Mouse (Mus musculus) hindbrain, embryonic 10.5 days (tissue): ENCODE data around the gene Bmper. TPM values are rescaled to one million over a fixed set of nuclear protein-coding genes. Genes with fewer than 3 reads are reported as not detected.

Source experiments
- DNase-seq: peaks from one replicate; pipeline ENCODE4 v3.0.0-alpha.2; 2017; ENCODE audit warnings: low spot score
- H3K27ac ChIP-seq: fragments of 300-500 bp; sonication (generic); 2 replicates; pipeline ENCODE4 v1.5.1; 2016; ENCODE audit warnings: mild to moderate bottlenecking, moderate library complexity
- H3K27me3 ChIP-seq: fragments of 300-500 bp; sonication (generic); 2 replicates; pipeline ENCODE4 v1.6.1; 2016; ENCODE audit warnings: mild to moderate bottlenecking; ENCODE audit not compliant: poor library complexity, insufficient read depth, severe bottlenecking
- H3K36me3 ChIP-seq: fragments of 300-500 bp; sonication (generic); 2 replicates; pipeline ENCODE4 v1.6.1; 2016; ENCODE audit warnings: mild to moderate bottlenecking, moderate library complexity
- H3K4me1 ChIP-seq: fragments of 300-500 bp; sonication (generic); replicated peaks from 2 replicates; pipeline ENCODE4 v1.6.1; 2016; ENCODE audit warnings: mild to moderate bottlenecking
- H3K4me3 ChIP-seq: fragments of 300-500 bp; sonication (generic); 2 replicates; pipeline ENCODE4 v1.5.1; 2016; ENCODE audit warnings: mild to moderate bottlenecking, moderate library complexity
- H3K9me3 ChIP-seq: fragments of 300-500 bp; sonication (generic); 2 replicates; pipeline ENCODE4 v1.6.1; 2016; ENCODE audit warnings: mild to moderate bottlenecking, moderate library complexity
- WGBS: fragments of 180-500 bp; shearing (Covaris S2); methylation state at CpG from one replicate; pipeline ENCODE4 v1.1.7; 2016; 5-methylcytosine and 5-hydroxymethylcytosine counted together
- polyA plus RNA-seq: library from polyadenylated mRNA; unstranded; fragments of >200 nt; fragmentation: Nextera tagmentation; extraction: Ambion mirVana; gene quantifications from 2 replicates; pipeline ENCODE4 v1.2.1, GENCODE M21; 2016

Bmper gene
- polyA plus RNA-seq, 1 experiment from 2014 or later, result 1.6 TPM

DNA sequence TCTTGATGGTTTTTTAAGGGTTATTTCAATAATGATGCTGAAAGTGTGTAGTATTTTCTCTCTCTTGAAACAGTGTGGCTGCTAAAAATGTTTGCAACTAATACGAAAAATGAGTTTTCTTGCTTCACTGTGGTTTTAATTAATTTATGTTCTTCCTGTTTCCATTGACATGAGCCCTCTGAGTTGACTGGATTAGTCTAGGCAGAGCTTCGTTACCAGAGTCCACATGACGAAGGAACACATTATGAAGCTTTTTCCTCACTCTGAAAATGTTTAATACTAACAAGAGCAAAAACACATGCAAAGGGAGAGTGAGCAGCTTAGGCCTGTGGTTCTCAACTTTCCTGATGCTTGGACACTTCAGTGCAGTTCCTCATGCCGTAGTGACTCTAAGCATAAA lies 53.4 kb downstream of the Bmper start:
- Histone ChIP-seq H3K27me3 (no peaks in the 10 kb centered on the region), H3K36me3 (no peaks in the 10 kb centered on the region), H3K27ac (no peak overlapping the region), H3K4me3 (no peak overlapping the region), H3K9me3 (no peaks in the 10 kb centered on the region), H3K4me1 (no peaks in the 10 kb centered on the region)
- no peak for DNase-seq
- WGBS, result 93% methylated on average over 4 of the region's 4 CpGs

DNA sequence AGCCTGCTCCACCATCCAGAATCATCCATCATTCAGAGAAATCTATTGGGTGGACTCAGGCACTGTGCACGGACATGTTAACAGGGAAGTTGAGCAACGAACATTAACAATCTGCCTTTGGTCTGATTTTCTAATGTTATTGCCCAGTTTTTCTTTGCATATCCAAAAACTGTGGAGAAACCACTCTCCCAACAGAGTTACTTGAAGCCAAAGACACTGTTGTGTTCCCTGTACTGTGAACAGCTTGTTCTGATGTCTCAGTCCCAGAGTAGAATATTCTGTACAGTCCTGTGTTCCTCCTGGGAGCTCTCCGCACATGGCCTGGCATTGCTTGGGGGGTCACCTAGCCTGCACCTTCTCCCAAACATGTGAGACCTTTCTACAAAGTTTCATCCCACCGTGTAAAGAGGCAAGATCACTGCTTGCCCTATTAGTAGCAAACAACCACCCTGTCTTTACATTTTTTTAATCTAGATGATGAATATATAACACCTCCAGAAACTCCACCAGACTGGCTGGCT lies 62.1 kb downstream of the Bmper start:
- WGBS, result 92% methylated on average over 4 of the region's 4 CpGs
- Histone ChIP-seq H3K36me3 (no peaks in the 10 kb centered on the region), H3K9me3 (no peaks in the 10 kb centered on the region), H3K27me3 (no peaks in the 10 kb centered on the region), H3K4me1 (no peaks in the 10 kb centered on the region), H3K27ac (no peak overlapping the region), H3K4me3 (no peak overlapping the region)
- DNase-seq, result no peak

DNA sequence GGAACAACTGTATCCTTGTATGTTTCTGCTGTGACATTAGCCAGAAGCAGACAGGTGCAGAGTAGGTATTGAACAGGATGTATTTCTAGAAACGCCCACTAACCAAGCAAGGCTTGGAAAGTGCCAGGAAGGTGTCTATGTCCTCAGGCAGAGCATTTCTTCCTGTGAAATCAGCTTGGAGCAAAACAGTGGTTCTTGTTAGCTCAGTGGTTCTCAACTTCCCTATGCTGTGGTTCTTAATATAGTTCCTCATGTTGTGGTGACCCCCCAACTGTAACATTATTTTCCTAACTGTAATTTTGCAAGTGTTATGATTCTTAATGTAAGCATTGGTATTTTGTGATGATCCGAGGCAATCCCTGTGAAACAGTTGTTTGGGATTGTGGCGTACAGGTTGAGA lies 70.7 kb downstream of the Bmper start:
- Histone ChIP-seq H3K36me3 (no peaks in the 10 kb centered on the region), H3K4me1 (no peaks in the 10 kb centered on the region), H3K9me3 (no peaks in the 10 kb centered on the region), H3K4me3 (no peak overlapping the region), H3K27me3 (no peaks in the 10 kb centered on the region), H3K27ac (no peak overlapping the region)
- WGBS, result 91% methylated on average over 3 of the region's 3 CpGs
- DNase-seq, result no peak

DNA sequence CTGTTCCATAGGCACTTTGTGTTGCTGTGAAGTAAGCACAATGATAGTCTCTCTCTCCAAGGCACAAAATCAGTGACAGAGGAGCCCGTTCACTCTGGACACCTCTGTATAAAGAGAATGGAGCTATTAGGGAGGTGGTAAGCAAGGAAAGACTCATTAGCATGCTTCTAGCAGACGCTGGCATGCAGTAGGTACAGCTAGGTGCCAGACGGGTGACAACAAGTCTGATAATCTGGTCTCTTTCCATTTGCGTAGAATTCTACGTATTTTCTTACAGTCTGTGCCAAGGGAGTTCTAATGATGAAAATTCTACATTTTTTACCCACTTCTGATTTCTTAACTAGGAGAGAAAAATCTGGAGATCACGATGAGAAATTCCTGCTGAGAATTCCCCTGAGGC lies 72.7 kb downstream of the Bmper start:
- no peak for DNase-seq
- Histone ChIP-seq H3K27me3 (no peaks in the 10 kb centered on the region), H3K27ac (no peak overlapping the region), H3K9me3 (no peaks in the 10 kb centered on the region), H3K36me3 (no peaks in the 10 kb centered on the region), H3K4me1 (no peaks in the 10 kb centered on the region), H3K4me3 (no peak overlapping the region)
- 87% methylated on average over 6 of the region's 6 CpGs for WGBS

DNA sequence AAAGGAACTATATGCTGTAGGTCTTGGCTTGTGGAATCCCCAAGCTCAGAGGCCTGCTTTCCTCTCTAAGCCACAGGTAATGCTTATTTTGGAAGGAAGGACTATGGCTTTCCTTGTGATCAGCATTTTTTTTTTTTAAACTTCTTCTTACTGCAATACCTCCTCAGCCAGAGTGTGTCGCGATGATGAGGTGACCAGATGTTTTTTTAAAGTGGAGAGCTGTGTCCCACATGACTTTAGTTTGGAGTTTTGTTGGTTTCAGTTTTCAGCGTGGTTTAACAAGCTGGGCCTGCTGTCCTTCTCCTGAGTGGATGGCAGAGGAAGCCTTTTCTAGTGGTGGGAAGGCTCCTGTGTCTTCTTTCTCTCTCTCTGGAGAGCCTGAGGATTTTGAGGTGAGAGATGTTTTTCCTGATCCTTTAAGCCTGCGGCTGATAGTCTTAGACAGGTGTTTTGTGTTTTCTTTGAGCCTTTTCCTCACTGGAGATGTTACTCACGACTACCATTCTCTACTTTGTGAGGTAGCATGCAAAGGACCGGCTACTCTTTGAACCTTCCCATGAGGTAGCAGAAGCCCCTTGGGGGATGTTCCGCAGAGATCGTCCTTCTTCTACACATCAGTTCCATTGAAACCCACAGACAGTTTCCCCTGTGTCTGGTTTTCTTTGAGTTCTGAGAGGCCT lies 74.8 kb downstream of the Bmper start:
- Histone ChIP-seq H3K4me1 (no peaks in the 10 kb centered on the region), H3K9me3 (no peaks in the 10 kb centered on the region), H3K27ac (no peak overlapping the region), H3K4me3 (no peak overlapping the region), H3K27me3 (no peaks in the 10 kb centered on the region), H3K36me3 (no peaks in the 10 kb centered on the region)
- DNase-seq, result no peak
- WGBS, result 74% methylated on average over 8 of the region's 8 CpGs

DNA sequence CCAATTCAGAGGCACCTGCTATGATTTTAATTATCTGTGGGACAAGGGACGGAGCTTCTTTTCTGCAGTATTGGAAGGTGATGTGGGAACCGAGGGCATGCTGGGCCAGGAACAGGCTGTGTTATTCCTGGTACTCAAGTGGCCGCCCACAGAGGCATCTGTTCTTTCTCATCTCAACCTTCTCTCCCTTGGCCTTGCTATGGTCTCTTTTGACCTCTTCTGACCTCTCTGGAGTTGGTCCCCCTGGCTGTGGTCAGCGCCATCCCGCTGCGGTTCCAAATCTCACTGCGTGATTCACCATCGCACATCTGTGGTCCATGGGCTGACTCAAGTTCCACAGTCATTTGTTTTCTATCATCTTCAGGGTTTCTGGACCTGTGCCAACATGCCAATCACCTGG lies 77.5 kb downstream of the Bmper start:
- 87% methylated on average over 8 of the region's 8 CpGs for WGBS
- no peaks in the 10 kb centered on the region for H3K27me3 ChIP-seq
- no peaks in the 10 kb centered on the region for H3K4me1 ChIP-seq
- no peak for DNase-seq
- H3K9me3 ChIP-seq, result no peaks in the 10 kb centered on the region
- no peaks in the 10 kb centered on the region for H3K36me3 ChIP-seq
- no peak overlapping the region for H3K4me3 ChIP-seq
- no peak overlapping the region for H3K27ac ChIP-seq

DNA sequence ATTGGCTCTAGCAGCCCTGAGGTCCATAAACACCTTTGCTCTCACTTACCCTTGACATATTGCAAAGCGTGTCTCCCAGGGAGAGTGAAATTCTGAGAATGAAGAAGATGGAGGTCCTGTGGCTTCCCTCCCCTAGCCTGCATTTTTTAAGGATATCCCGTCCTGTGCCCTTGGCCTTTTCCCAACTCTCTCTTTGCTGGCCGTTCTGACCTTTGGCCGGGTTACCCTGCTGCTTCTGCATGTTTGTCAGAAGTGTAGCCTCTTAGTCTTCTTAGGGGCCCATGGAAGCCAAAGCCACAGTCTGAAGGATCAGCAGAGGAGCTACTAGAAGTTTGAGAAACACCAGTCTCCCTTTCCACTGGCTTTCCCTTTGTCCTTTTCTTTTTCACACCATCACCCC lies 82.8 kb downstream of the Bmper start:
- Histone ChIP-seq H3K9me3 (no peaks in the 10 kb centered on the region), H3K4me1 (peaks cover 17% of the 10 kb centered on the region), H3K36me3 (no peaks in the 10 kb centered on the region), H3K4me3 (no peak overlapping the region), H3K27me3 (no peaks in the 10 kb centered on the region), H3K27ac (no peak overlapping the region)
- no peak for DNase-seq
- WGBS, result 60% methylated on average over 4 of the region's 4 CpGs

DNA sequence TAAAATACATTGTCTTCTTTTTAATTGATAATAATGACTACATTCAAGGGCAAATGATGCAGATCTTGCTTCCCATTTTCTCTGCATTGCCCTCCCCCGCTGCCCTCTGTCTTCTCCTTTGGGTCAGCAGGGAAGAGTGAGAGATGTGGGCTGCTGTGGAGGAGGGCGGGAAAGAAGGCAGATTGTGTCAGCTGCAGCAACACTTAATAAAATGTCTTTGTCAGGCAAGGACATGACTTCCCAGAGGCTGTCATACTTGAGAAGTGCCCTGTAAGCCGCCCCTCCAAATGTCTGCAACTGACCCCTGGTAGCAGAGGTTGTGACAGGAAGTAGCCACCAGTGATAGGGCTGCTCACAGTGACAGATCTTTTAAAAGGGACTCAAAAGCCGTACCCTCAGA lies 83.3 kb downstream of the Bmper start:
- H3K4me3 ChIP-seq, result no peak overlapping the region
- no peaks in the 10 kb centered on the region for H3K27me3 ChIP-seq
- H3K27ac ChIP-seq, result no peak overlapping the region
- no peak for DNase-seq
- H3K36me3 ChIP-seq, result no peaks in the 10 kb centered on the region
- H3K9me3 ChIP-seq, result no peaks in the 10 kb centered on the region
- H3K4me1 ChIP-seq, result peaks cover 17% of the 10 kb centered on the region
- WGBS, result 55% methylated on average over 4 of the region's 4 CpGs

DNA sequence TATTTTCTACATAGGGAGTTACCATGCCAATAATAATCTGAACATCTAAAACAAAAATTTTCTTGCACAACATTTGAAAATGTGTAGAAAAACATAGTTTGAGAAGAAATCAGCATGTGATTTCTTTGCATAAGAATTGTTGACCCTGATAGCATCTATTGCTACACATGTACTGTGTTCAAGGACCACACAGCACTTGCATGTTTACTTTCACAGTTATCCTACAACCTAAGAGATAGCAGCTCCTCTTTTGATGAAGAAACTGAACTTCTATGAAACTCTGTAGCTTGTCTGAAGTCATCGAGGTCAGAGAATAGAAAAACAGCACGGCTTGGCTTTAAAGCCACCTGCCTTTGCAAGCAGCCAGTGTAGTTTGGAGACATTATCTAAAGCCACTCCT lies 85.0 kb downstream of the Bmper start:
- no peaks in the 10 kb centered on the region for H3K27me3 ChIP-seq
- H3K9me3 ChIP-seq, result no peaks in the 10 kb centered on the region
- 89% methylated on average over 2 of the region's 2 CpGs for WGBS
- no peaks in the 10 kb centered on the region for H3K36me3 ChIP-seq
- H3K27ac ChIP-seq, result no peak overlapping the region
- no peak overlapping the region for H3K4me3 ChIP-seq
- no peak for DNase-seq
- peaks cover 17% of the 10 kb centered on the region for H3K4me1 ChIP-seq

DNA sequence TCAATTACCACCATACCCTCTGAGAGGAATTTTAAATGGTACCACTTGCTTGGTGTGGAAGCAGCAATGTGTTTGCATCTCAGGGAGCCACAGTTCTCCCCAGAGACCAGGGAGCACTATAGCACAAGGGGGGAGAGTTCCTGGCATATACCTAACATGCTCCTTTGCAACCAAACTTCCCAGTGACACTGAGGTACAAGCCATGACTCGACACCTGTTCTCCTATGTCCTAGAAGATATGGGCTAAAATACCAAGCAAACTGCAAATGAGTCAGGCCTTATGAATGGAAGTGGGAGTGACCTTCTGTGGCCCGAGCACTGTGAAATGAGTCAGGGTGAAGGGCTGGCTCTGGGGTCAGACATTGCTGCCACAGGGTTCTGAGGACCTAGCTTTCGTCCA lies 88.1 kb downstream of the Bmper start:
- H3K27ac ChIP-seq, result no peak overlapping the region
- no peak for DNase-seq
- no peak overlapping the region for H3K4me3 ChIP-seq
- H3K4me1 ChIP-seq, result peaks cover 12% of the 10 kb centered on the region
- H3K9me3 ChIP-seq, result no peaks in the 10 kb centered on the region
- H3K27me3 ChIP-seq, result no peaks in the 10 kb centered on the region
- H3K36me3 ChIP-seq, result no peaks in the 10 kb centered on the region
- WGBS, result 79% methylated on average over 3 of the region's 3 CpGs

DNA sequence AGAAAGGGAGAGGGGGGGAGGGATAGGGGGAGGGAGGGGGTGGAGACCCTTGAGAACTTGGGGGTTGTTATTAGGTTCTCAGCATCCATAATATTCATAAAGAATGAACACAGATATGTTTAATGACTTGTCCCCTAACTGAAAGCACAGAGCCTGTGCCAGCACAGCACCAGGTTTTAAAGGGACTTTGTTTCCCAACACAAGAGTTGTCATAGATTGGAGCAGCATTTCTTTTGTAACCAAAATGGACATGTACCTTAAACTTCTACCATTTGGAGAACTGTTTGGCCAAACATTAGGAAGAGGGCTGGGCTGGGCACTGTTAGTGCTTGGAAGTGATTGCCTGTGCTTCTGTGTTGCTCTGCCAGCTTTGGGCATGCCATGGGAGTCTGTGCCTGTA lies 89.1 kb downstream of the Bmper start:
- no peak for DNase-seq
- Histone ChIP-seq H3K36me3 (no peaks in the 10 kb centered on the region), H3K4me1 (0 out of 2 replicates have a peak, but pooled peaks cover 6% of the 10 kb centered on the region), H3K27ac (no peak overlapping the region), H3K27me3 (no peaks in the 10 kb centered on the region), H3K9me3 (no peaks in the 10 kb centered on the region), H3K4me3 (no peak overlapping the region)

DNA sequence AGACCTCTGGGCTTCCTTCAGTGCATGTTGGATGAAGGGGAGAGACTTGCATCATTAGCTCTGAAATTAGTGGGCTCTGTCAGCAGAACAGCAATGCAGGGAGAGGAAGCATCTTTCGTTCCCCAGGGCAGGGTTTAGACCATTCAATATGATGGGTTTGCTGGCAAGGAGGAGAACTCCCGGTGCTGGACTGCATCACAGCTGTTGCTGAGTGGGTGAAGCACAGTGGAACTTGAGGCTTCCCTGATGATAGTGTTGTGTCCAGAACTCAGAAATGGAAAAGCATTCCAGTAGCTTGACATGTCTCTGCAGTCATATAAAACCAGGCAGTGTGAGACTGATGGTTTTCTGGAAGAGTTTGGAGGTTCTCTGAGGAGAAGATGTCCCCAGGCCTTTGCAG lies 90.0 kb downstream of the Bmper start:
- Histone ChIP-seq H3K4me1 (0 out of 2 replicates have a peak, but pooled peaks cover 6% of the 10 kb centered on the region), H3K36me3 (no peaks in the 10 kb centered on the region), H3K9me3 (no peaks in the 10 kb centered on the region), H3K4me3 (no peak overlapping the region), H3K27ac (no peak overlapping the region), H3K27me3 (no peaks in the 10 kb centered on the region)
- 83% methylated on average over 2 of the region's 2 CpGs for WGBS
- DNase-seq, result no peak

DNA sequence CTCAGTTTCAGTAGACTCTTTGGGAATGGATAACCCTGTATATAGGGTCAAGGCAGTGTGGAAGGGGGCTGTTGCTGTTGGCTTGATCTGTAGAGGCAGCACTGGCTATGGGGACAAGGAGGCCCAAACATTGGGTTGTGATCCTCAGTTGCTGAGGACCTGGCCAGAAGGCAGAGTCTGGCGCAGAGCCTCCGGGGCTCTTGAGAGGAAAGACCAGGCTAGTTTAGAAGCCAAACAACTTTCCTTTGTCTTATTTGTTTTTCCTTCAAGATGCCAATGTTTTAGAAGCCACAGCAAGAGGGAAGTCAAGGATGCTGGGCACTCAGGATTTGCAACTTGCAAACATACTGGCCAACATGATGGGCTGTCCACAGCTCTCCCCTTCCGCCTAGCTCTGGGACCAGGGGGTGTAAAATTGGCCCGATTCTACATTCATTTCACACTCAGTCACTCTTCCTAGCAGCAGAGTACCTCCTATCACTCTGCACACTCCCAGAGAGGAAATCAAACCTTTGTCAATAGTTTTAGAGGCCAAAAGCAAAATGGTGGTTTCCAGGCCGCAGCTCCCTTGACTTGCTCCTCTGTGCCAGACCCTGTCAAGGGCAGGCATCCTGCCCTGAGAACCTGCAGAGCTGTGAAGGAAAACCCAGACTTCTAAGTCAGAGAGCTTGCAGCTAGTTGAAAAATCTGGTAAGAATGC lies 92.9 kb downstream of the Bmper start:
- H3K9me3 ChIP-seq, result no peaks in the 10 kb centered on the region
- no peak overlapping the region for H3K4me3 ChIP-seq
- H3K4me1 ChIP-seq, result no peaks in the 10 kb centered on the region
- H3K36me3 ChIP-seq, result no peaks in the 10 kb centered on the region
- 94% methylated on average over 5 of the region's 5 CpGs for WGBS
- no peaks in the 10 kb centered on the region for H3K27me3 ChIP-seq
- H3K27ac ChIP-seq, result no peak overlapping the region
- DNase-seq, result no peak
